Mouse (Mus musculus) layer of hippocampus, postnatal 36 days (tissue): ENCODE measurements around the gene Tagap1. TPM values are rescaled to one million over a fixed set of nuclear protein-coding genes. Genes with fewer than 3 reads are reported as not detected.
"Not testable (repeated sequence)": the region's sequence is repeated elsewhere in the genome, so short reads cannot be mapped to it uniquely, and the experiment has no call there.

ENCODE experiments used
- DNase-seq, 2 experiments: peaks; one replicate each; pipeline ENCODE4 v3.0.0; 2022
- total RNA-seq, 2 experiments: library from RNA; stranded (reverse); gene quantifications; 2 replicates each; pipeline ENCODE4 v1.2.3; 2021

Gene Tagap1
- total RNA-seq, 2 experiments from 2014 or later, result 24.8 to 24.9 TPM

DNA sequence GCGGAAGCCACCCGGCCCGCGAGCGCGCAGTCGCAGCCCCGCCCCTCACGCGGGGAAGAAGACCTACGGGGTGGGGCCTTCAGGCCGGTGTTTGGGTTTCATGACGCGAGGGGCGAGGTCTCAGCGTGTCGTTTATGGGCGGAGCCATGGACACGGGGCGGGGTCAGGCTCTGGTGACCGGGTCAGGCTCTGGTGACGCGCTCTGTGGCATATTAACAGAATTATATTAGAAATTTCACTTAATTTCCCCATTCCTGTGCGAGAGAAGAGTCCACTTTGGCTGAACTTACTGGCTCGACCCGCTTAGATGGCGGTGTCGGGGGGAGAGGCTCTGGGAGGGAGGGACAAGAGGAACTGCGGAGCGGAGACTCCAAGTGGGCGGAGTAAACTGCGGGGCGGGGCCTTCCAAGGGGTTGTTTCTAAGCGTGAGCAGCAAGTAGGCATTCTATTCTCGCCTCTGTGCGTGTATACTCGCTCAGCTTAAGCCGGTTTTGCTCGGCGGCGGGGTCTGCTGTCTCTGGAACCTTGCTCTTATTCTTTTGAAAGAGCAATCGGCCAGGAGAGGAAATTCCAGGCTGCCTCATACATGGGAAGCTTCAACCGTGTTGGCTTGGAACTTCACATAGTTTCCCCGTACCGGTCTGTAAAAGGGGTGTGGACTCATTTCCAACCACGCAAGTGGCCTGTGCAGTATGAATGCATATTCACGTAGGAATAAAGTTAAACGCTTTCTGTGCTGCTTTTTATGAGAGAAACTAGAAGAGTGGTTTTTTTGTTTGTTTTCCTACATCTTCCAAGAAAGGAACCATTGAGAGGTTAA is 435 bp upstream of the Tagap1 start:
- peak; percentile 57 to 64 for DNase-seq

DNA sequence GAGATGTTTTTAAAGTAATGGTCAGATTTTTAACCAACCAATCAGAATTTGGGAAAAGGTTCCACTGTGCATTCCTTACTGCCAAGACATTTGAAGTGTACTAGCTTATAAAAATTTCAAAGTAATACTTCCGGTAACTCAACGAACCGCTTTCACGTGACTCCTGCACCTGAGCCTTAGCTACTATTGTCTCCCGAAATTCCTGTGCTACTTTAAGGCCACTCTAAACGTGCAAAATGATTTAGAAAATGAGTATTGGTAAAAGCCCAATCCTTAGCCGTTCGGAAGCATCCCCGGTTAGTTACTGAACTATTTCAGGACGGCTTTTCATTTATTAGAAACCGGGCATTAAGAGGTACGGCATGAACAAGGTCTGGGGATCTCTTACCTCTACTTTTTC is 607 bp downstream of the Tagap1 start:
- not testable (repeated sequence) for DNase-seq

DNA sequence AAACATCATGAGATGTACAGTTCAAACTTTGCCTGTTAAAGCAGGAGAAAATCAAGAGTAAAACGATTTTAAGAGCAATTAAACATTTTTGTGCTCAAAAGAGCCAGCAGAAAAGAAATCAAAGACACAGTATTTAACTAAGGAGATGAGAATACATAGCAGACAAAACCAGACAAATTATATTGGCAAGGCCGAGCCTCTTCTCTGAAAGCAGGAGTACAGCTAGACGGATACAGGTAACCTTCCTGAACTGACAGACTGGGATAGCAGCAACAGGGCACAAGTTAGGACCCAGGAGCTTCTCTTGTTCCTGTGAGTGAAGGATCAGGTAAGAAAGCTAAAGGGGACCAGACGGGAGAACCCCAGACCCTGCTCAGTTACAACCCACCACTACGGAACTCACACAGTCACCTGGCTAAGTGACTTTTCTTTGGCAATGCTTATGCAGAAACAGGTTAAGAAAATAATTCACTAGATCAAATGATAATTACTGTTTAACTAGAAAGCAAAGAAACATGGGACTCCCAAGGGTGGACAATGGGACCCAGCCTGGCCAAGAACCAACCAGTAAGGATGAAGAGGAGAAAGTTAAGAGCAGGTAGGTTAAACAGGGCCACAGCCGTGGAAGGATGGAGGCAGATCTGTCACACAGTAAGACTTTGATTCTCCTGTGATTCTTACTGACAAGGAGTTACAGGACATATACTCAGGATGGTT is 1.3 kb downstream of the Tagap1 start:
- DNase-seq, result not testable (repeated sequence)

DNA sequence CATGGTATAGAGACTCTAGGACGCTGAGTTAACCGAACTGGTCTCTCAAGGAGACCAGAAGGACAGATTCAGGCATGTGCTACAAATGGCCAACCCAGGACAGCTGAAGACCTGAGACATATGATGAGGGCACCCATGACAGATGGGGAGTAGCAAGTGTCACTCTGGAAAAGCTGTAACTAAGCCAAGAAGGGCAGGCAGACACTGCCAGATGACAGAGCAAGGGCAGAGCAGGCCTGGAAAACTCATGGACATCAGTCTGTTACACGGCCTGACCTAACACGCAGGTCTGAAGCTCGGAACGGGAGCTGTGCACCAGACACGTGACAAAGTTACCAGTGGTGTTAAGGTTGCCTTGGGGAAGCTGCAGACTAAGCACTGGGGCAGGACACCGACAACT is 2.1 kb downstream of the Tagap1 start:
- not testable (repeated sequence) for DNase-seq

DNA sequence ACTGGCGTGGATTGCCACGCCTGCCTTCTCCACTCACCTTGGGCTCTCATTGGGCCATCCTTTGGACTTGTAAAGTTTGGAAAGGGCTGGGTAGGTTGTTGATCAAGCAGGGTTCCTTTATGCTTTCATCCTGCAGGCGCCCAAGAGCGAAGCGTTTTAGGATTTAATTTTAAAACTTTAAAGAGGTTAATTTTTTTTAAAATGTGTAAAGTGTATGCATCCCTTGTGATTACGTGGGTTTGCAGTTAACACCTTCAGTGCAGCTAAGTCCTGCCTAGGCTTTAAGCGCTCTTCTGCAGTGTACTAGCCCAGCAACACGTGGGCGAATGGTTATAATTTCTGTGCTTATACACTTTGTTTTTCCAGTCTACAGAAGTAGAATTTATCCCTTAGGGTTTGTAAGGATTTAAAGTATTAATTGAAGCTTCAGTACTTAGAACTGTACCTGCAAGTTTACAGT is 12.2 kb downstream of the Tagap1 start:
- not testable (repeated sequence) for DNase-seq

DNA sequence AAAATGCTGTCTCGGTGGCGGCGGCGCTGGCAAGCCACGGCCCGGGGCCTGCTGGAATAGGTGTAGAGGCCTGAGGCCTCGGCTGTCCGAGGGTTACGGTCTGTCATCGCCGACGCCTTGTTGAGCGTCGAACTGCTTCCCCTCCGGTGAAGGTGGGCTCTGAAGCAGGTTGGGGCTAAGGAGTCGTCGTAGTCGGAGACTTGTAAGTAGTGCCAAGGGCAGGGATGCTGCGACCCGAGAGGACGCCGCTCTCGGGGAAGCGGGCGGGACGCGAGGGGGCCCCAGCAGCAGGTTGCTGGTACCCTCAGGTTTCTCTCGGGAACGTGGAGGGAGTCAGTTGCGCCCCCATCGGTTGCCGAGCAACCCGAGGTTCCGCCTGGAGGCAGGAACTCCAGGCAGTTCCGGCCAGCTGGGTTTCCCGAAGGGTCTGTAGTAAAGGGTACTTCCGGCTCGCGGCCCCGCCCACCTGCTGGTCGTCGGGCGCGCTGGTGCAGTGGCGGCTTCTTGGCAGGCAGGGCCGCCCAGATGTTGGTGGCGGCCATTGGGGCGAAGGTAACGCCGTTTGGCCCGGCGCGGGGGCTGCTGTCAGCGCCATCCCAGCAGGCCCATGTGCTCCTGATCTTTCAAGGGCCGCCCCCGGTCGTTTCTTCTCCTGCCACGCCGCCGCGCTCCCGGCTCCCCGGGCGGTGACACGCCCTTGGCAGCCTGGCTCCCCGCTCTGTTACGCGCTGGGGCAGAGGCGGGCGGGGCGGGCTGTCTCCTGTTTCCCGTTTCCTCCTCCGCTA is 12.8 kb downstream of the Tagap1 start, which contains the start of gene Rsph3b:
Gene Rsph3b, minus strand, starts transcription at position 699 of the 785 bp plus-strand sequence.
- peak; percentile 80 to 84 for DNase-seq

DNA sequence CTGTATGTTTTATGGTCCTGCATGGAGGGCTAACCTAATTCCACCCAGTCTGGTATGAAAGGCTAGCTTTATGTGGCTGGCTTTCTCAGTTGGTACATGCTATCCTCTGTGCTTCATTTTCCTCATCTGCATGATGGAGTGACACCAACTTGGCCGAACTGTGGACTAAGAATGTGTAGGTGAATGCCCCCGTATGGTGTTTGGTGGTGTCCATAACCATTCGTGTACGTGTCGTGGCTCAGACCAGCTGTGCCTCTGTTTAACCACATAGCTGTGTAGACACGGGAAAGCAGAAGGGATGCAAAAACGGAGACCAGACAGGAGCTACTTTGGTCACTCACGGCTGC is 13.3 kb downstream of the Tagap1 start:
- DNase-seq, result not testable (repeated sequence)

- not testable (repeated sequence) for DNase-seq
Observed at GRCm38 (mm10) chr17:6942560-6942959, 18.4 kb downstream of the Tagap1 start.

DNA sequence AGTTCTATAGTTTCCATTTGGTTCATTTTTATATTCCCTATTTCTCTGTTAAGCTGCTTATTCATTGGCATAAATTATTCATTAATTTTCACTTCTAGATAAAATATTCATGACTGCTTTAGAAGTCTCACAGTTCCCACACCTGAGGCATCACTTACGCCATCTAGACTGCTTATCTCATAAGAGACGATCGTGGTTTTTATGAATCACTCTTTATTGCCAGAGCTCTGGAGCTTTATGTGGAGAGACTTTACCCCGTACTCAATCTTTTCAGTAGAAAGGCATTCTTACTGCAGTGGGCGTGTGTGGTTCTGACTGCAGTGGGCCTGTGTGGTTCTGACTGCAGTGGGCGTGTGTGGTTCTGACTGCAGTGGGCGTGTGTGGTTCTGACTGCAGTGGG is 29.3 kb downstream of the Tagap1 start:
- DNase-seq, result not testable (repeated sequence)

GRCm38 (mm10) chr17:6920351-6920894 is 40.5 kb downstream of the Tagap1 start:
- not testable (repeated sequence) for DNase-seq

- DNase-seq, result not testable (repeated sequence)
Observed at GRCm38 (mm10) chr17:6919388-6919787, 41.6 kb downstream of the Tagap1 start.

DNA sequence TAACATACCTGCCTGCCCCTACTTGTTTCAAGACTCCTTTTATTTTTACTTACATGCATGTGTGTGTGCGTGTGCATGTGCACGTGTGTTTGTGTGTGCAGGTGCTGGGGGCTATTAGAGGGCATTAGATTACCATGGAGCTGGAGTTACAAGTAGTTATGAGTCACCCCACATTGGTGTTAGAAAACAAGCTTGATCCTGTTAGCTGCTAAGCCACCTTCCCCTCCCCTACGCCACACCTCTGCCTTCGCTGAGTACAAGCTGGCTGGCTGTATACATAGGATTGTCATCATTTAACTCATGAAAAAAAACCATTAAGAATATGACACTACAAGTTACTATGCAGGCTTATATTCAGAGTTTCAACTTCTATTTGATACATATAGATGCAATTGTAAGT is 45.7 kb downstream of the Tagap1 start:
- DNase-seq, result not testable (repeated sequence)

DNA sequence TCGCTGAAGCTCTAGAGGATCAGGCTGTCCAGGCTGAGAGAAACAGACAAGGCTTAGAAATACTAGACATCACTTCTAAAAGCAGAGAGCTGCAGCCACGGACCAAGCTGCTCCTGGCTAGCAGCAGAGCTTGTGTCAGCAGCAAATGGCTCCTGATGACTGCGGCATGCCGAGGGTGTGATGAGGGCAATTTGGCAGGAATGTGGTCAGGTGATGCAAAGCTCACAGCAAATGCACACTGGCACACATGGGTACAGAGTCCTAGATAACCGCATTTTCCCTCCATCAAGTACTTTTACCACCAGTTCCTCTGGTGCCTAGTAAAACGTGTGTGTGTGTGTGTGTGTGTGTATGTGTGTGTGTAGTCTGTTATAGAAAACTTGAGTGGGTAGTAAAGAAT is 46.9 kb downstream of the Tagap1 start:
- DNase-seq, result not testable (repeated sequence)

Other genes with a start within 250 kb of the Tagap1 start
- 10 to 100 TPM; 41.7 to 50.5 TPM for gene Ezr, start 178.4 kb downstream of the Tagap1 start, total RNA-seq
- gene Rsph3b, start 12.5 kb downstream of the Tagap1 start, total RNA-seq, result 10 to 100 TPM; 29.8 TPM
- 10 to 100 TPM; 37.0 to 38.8 TPM for gene Rnaset2b, start 9.5 kb upstream of the Tagap1 start, total RNA-seq
- gene Gm49721, start 17.7 kb upstream of the Tagap1 start, total RNA-seq, result under 1 TPM in 1 of 2 experiments, not detected in 1; 0.22 TPM
- gene Gm1604a, start 64.4 kb upstream of the Tagap1 start, total RNA-seq, result 1 to 10 TPM; 1.5 to 1.8 TPM
- gene Rps6ka2, start 209.0 kb upstream of the Tagap1 start, total RNA-seq, result 10 to 100 TPM; 30.5 to 38.3 TPM